Mouse (Mus musculus) liver, embryonic 14.5 days (tissue): ENCODE data around the gene Lrrfip2.

Experiments used
- CTCF ChIP-seq: IDR thresholded peaks from 2 replicates; pipeline ENCODE4 v1.5.1; 2016; ENCODE audit warnings: antibody characterized with exemption, low read depth, control low read depth
- EP300 ChIP-seq: IDR thresholded peaks from 2 replicates; pipeline ENCODE4 v1.6.1; 2016; ENCODE audit warnings: antibody characterized with exemption, low read depth

DNA sequence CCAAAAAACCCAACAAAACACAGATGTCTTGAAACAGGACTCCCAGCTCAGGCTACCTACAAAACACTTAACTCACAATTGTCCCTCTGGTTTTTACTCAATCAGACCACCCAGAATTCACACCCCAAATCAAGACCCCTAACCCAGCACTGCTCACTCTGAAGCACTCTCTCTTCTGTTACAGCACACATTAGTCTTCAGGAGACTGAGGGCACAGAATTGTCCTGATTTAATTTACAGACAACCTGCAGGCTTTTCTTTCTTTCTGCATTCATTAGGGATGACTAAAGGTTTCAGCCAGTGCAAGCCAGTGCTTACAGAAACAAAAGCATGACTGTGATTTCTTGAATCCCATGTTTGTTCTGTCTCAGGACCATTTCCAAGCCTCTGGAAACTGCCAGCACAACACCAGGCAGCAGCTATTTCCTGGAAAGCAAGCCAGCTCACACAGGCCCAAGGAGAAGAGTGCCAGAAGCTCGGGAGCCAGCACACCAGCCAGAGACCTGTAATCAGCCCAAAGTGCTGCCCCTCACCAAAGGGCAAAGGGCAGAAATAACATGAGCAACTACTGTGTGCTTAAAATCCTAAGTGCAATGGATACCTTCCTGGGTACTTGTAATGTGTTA lies 143.1 kb downstream of the Lrrfip2 start:
- TF ChIP-seq EP300 (no peak), CTCF (no peak)
